Mouse (Mus musculus) CH12.LX (cell line): ENCODE results near the gene Skp2. TPM values are rescaled to one million over a fixed set of nuclear protein-coding genes. Genes with fewer than 3 reads are reported as not detected.

Experiments used
- DNase-seq: peaks from one replicate; pipeline ENCODE4 v3.0.0-alpha.2; 2013; ENCODE audit errors: extremely low read depth
- H3K27ac ChIP-seq: 2 replicates; pipeline ENCODE4 v1.5.1; 2012; ENCODE audit warnings: low read depth, mild to moderate bottlenecking, control low read depth, moderate library complexity; ENCODE audit not compliant: insufficient read depth
- H3K27me3 ChIP-seq: replicated peaks from 2 replicates; pipeline ENCODE3; 2012; ENCODE audit warnings: inconsistent platforms
- H3K36me3 ChIP-seq, 2 experiments: replicated peaks in 1 of 2; 2 replicates each; pipeline versions ENCODE3 to v1.6.1; 2012; ENCODE audit warnings: inconsistent platforms in 1 of 2, low read length in 1 of 2, mild to moderate bottlenecking in 1 of 2, mixed read lengths in 1 of 2, moderate library complexity in 1 of 2; ENCODE audit not compliant: control insufficient read depth in 1 of 2, insufficient read depth in 1 of 2
- H3K4me1 ChIP-seq, 2 experiments: 2 replicates each; pipeline ENCODE4 v1.6.1; 2012; ENCODE audit warnings: inconsistent platforms in 1 of 2, moderate library complexity in 1 of 2; ENCODE audit not compliant: insufficient read depth in 2 of 2, control insufficient read depth in 1 of 2
- H3K4me2 ChIP-seq: 2 replicates; pipeline ENCODE4 v1.6.1; 2012; ENCODE audit warnings: low read depth, mild to moderate bottlenecking, control low read depth; ENCODE audit not compliant: poor library complexity, insufficient read depth, severe bottlenecking
- H3K4me3 ChIP-seq, 3 experiments: fragments of 150-350 bp in 1 of 3; sonication (generic) in 1 of 3; replicated peaks in 1 of 3; 2 replicates each; pipeline versions ENCODE3 to v1.5.1; 2011 to 2012; ENCODE audit warnings: low read depth in 2 of 3, low read length in 2 of 3, mild to moderate bottlenecking in 2 of 3, moderate library complexity in 2 of 3, control low read depth in 1 of 3, improper control_type of control experiment in 1 of 3, inconsistent platforms in 1 of 3, mixed read lengths in 1 of 3; ENCODE audit not compliant: poor library complexity in 1 of 3
- H3K79me2 ChIP-seq: replicated peaks from 2 replicates; pipeline ENCODE4 v1.6.1; 2012; ENCODE audit warnings: mild to moderate bottlenecking, moderate library complexity; ENCODE audit not compliant: control insufficient read depth, poor library complexity, insufficient read depth, severe bottlenecking; ENCODE audit errors: extremely low read depth
- H3K9ac ChIP-seq: 2 replicates; pipeline ENCODE4 v1.6.1; 2012; ENCODE audit warnings: low read depth, mild to moderate bottlenecking, control low read depth, moderate library complexity; ENCODE audit not compliant: insufficient read depth
- H3K9me3 ChIP-seq: replicated peaks from 2 replicates; pipeline ENCODE3; 2012; ENCODE audit warnings: low read length, inconsistent platforms, mixed read lengths
- BHLHE40 ChIP-seq: IDR thresholded peaks from 2 replicates; pipeline ENCODE4 v1.6.1; 2011; ENCODE audit warnings: mild to moderate bottlenecking, low read depth, low read length, improper control_type of control experiment
- E2F4 ChIP-seq: IDR thresholded peaks from 2 replicates; pipeline ENCODE4 v1.6.1; 2011; ENCODE audit warnings: low read depth, low read length, improper control_type of control experiment; ENCODE audit not compliant: insufficient replicate concordance
- ELF1 ChIP-seq: IDR thresholded peaks from 2 replicates; pipeline ENCODE4 v1.6.1; 2014; ENCODE audit warnings: low read depth, mild to moderate bottlenecking, inconsistent platforms, low read length, improper control_type of control experiment
- ETS1 ChIP-seq: conservative IDR thresholded peaks from 2 replicates; pipeline ENCODE4 v1.6.1; 2012; ENCODE audit warnings: low read depth, mild to moderate bottlenecking, inconsistent platforms, low read length, improper control_type of control experiment, moderate library complexity
- IRF4 ChIP-seq: IDR thresholded peaks from 2 replicates; pipeline ENCODE4 v1.6.1; 2014; ENCODE audit warnings: low read depth, mild to moderate bottlenecking, inconsistent platforms, low read length, improper control_type of control experiment
- MAFK ChIP-seq: IDR thresholded peaks from 2 replicates; pipeline ENCODE4 v1.6.1; 2011; ENCODE audit warnings: low read length, improper control_type of control experiment; ENCODE audit not compliant: insufficient replicate concordance
- MEF2A ChIP-seq: IDR thresholded peaks from 2 replicates; pipeline ENCODE4 v1.6.1; 2014; ENCODE audit warnings: low read depth, mild to moderate bottlenecking, inconsistent platforms, low read length, improper control_type of control experiment, borderline replicate concordance
- MXI1 ChIP-seq: IDR thresholded peaks from 2 replicates; pipeline ENCODE4 v1.6.1; 2011; ENCODE audit warnings: mild to moderate bottlenecking, low read depth, low read length, improper control_type of control experiment
- NELFE ChIP-seq: IDR thresholded peaks from 2 replicates; pipeline ENCODE4 v1.6.1; 2011; ENCODE audit warnings: low read depth, low read length, improper control_type of control experiment
- NRF1 ChIP-seq: IDR thresholded peaks from 2 replicates; pipeline ENCODE4 v1.6.1; 2014; ENCODE audit warnings: low read depth, mild to moderate bottlenecking, inconsistent platforms, low read length, improper control_type of control experiment, moderate library complexity
- POLR2A ChIP-seq: IDR thresholded peaks from 2 replicates; pipeline ENCODE4 v1.6.1; 2011; ENCODE audit warnings: low read depth, mild to moderate bottlenecking, improper control_type of control experiment, low read length
- UBTF ChIP-seq: IDR thresholded peaks from 2 replicates; pipeline ENCODE4 v1.6.1; 2012; ENCODE audit warnings: low read depth, mild to moderate bottlenecking, inconsistent platforms, low read length, improper control_type of control experiment, moderate library complexity
- USF1 ChIP-seq: IDR thresholded peaks from 2 replicates; pipeline ENCODE4 v1.6.1; 2014; ENCODE audit warnings: low read depth, mild to moderate bottlenecking, inconsistent platforms, low read length, improper control_type of control experiment
- ZC3H11A ChIP-seq: IDR thresholded peaks from 2 replicates; pipeline ENCODE4 v1.6.1; 2012; ENCODE audit warnings: low read depth, mild to moderate bottlenecking, inconsistent platforms, low read length, improper control_type of control experiment
- ZNF384 ChIP-seq: IDR thresholded peaks from 2 replicates; pipeline ENCODE4 v1.6.1; 2012; ENCODE audit warnings: low read depth, low read length, improper control_type of control experiment, inconsistent platforms
- dilution Hi-C: fragments of 300-500 bp; cut with MboI; formaldehyde crosslinking; loops from 2 replicates; pipeline ENCODE4 v1.14.3; 2020; ENCODE audit warnings: low sequenced_read_pairs; ENCODE audit not compliant: extremely low pct_unique_long_range_greater_than_20kb, extremely low pct_ligation_motif_present
- in situ Hi-C: fragments of 300-500 bp; cut with MboI; formaldehyde crosslinking; loops from 3 replicates; pipeline ENCODE4 v1.14.3; 2019; ENCODE audit warnings: low sequenced_read_pairs, low pct_ligation_motif_present, low pct_unique_long_range_greater_than_20kb, mixed read lengths
- polyA plus RNA-seq: library from polyadenylated mRNA; unstranded; fragments of >175 nt; gene quantifications from 2 replicates; pipeline ENCODE4 v1.2.1, GENCODE M21; 2012; ENCODE audit warnings: low read depth; ENCODE audit not compliant: insufficient read length
- total RNA-seq, 2 experiments: library from RNA; depleted of rRNA; stranded (reverse); fragments of 300-350 nt in 1 of 2; fragments of >200 nt in 1 of 2; gene quantifications; 2 replicates each; pipeline ENCODE4 v1.2.3; 2012 to 2014

The Skp2 gene
- total and polyA plus RNA-seq, 3 experiments: 14.1 to 23.2 (median 23.1) TPM

- Histone ChIP-seq H3K9ac (no peak overlapping the region), H3K4me3 (no peak overlapping the region), H3K36me3 (peaks cover 16 to 62% of the 10 kb centered on the region in 2 experiments), H3K4me1 (no peaks in the 10 kb centered on the region; a peak in 1 of 4 replicates), H3K27ac (no peak overlapping the region), H3K9me3 (no peaks in the 10 kb centered on the region), H3K4me2 (no peak overlapping the region), H3K79me2 (no peaks in the 10 kb centered on the region), H3K27me3 (no peaks in the 10 kb centered on the region)
- no peak for DNase-seq
- TF ChIP-seq MEF2A (no peak), ZNF384 (no peak), NELFE (no peak), ZC3H11A (no peak), USF1 (no peak), MXI1 (no peak), BHLHE40 (no peak), NRF1 (no peak), MAFK (no peak), IRF4 (no peak)
- dilution Hi-C loops: no loop called here
- in situ Hi-C loops: no loop called here
These were observed 60.9 kb downstream of the Skp2 start for GRCm38 (mm10) chr15:9094366-9094750.

GRCm38 (mm10) chr15:9093598-9094365 is 61.4 kb downstream of the Skp2 start:
- Histone ChIP-seq H3K4me1 (no peaks in the 10 kb centered on the region; a peak in 1 of 4 replicates), H3K9ac (no peak overlapping the region)
- no peak for DNase-seq

More at GRCm38 (mm10) chr15:9093598-9094365, 61.4 kb downstream of the Skp2 start:
- no peak overlapping the region for H3K4me3 ChIP-seq
- dilution Hi-C loops: no loop called here
- no peaks in the 10 kb centered on the region for H3K9me3 ChIP-seq
- no peak for TF ChIP-seq E2F4
- no peak for TF ChIP-seq IRF4
- TF ChIP-seq ELF1: no peak
- TF ChIP-seq BHLHE40: no peak
- TF ChIP-seq ETS1: no peak
- TF ChIP-seq UBTF: no peak
- no peak for TF ChIP-seq POLR2A
- TF ChIP-seq ZC3H11A: no peak
- TF ChIP-seq NELFE: no peak
- no peak for TF ChIP-seq MEF2A
- no peak for TF ChIP-seq USF1
- TF ChIP-seq MAFK: no peak
- no peaks in the 10 kb centered on the region for H3K27me3 ChIP-seq
- in situ Hi-C loops: no loop called here
- no peak overlapping the region for H3K4me2 ChIP-seq
- H3K79me2 ChIP-seq: no peaks in the 10 kb centered on the region
- no peak overlapping the region for H3K27ac ChIP-seq
- H3K36me3 ChIP-seq: peaks cover 16 to 60% of the 10 kb centered on the region in 2 experiments
